Mouse (Mus musculus) spleen, adult 2 months (tissue): Measurements from ENCODE around the gene Pkd1l3.

Source experiments
- CTCF ChIP-seq: fragments of 200-500 bp; IDR thresholded peaks from 2 replicates; pipeline ENCODE4 v1.5.1; 2011; ENCODE audit warnings: mild to moderate bottlenecking, inconsistent platforms; ENCODE audit not compliant: insufficient read depth, insufficient read length, insufficient replicate concordance; ENCODE audit errors: extremely low read depth
- POLR2A ChIP-seq: fragments of 200-500 bp; IDR thresholded peaks from 2 replicates; pipeline ENCODE4 v1.6.1; 2011; ENCODE audit warnings: low read depth, low read length, inconsistent platforms

DNA sequence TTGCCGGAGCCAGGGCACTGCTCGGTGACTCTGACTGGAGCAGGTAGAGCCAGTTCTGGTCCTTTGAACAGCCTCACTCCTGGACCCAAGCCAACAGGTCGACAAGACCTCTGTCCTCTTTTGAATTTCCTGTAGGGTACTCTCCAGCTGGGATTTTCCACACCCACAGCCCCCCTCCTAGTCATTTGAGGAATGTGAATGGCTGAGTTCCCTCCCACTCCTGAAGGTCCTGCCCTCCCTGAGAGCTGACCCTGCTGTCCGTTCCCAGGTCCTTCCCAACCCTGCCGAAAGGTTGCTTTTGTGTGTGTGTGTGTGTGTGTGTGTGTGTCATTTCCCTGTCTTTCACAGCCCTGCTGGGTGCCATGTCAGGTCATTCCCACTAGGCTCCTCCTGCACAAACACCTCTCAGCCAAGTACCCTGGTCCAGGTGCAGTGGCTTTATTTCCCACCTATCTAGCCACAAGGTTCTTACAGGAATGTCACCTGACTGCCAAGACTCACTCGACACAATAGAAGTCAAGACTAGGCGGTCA lies 27.3 kb upstream of the Pkd1l3 start:
- TF ChIP-seq CTCF (no peak), POLR2A (no peak)
